Mouse (Mus musculus) heart, adult 18-20 months (tissue): Measurements from ENCODE around the gene Ccdc60. TPM values are rescaled to one million over a fixed set of nuclear protein-coding genes. Genes with fewer than 3 reads are reported as not detected.
"Not testable (repeated sequence)": the region's sequence is repeated elsewhere in the genome, so short reads cannot be mapped to it uniquely, and the experiment has no call there.

Experiments
- DNase-seq, 2 experiments: peaks; one replicate each; pipeline ENCODE4 v3.0.0; 2021 to 2022; ENCODE audit warnings: mixed read lengths in 1 of 2
- total RNA-seq, 2 experiments: library from RNA; stranded (reverse); gene quantifications; 2 replicates each; pipeline ENCODE4 v1.2.3; 2021

Gene Ccdc60
- total RNA-seq, 2 experiments from 2014 or later: 0.08 TPM; not detected in 1

DNA sequence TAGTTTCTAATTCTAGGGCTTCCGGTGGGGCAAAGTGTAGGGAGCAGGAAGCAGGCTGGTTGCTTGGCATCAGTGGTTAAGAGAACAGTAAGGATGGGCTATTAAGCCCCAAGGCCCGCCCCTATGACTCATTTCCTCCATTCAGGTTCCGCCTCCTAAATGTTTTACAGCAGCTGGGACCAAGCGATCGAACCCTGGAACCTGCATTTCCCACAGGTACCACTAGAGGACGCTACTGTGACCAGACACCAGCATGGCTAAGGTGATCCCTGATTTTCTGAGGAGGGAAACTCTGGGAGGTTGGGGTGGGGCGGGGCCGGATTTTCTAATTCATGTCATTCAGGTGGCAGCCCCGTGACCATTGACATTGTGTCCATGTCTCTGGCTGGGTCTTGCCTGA lies 96.1 kb downstream of the Ccdc60 start:
- DNase-seq: no peak

DNA sequence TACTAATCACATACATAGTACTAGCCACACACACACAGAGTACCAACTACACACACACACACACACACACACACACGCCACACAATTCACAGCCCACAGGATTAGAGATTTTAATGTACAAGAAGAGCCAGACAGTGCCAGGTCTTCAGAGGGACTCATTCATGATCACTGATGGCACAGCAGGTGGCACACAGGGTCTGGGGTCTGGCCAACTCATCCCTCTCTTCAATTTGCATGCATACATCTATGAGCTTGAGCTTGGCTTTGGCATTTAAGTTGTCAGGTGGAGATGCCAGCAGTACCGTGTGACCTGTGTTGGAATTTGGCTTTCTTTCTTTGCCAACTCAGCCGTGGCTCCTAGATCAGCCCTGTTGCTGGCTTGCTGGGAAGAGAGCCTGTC lies 97.2 kb downstream of the Ccdc60 start:
- DNase-seq: no peak

DNA sequence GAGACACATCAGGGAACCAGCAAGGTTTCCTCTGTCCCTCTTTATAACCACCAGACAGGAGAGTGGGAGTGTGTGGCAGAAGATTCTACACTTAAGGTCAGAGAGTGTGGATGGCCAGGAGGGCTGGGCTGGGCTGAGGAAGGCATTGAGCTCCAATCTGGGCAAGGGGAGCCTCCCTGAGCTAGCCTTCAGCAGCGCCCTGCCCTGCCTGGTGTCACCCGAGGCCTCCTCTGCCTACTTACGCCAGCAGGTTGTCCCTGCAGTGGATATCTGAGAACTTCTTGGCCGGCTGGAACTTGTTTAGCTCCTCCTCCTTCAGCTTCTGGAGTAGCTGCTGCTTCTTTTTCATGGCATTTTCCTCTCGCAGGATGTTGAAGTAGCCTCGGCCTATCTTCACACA lies 99.0 kb downstream of the Ccdc60 start:
- DNase-seq: no peak

DNA sequence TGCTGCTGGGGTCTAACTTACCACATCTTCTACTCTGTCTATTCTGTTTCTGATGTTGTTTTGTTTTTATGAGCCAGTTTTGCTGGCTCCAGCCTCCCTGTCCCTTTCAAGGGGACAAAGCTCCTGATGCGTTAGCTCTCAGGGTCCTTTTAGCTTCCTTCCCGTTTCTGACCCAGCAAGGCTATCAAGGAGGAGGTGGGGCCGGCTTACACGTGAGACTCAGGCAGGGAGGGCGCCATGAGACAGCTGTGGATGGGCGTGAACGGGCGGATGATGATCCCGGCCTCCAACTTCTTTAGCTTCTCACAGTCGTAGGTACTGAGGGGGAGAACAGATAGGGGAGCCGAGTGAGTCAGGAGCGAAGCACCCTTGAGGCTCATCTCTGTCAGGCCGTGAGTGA lies 108.2 kb downstream of the Ccdc60 start:
- no peak for DNase-seq

DNA sequence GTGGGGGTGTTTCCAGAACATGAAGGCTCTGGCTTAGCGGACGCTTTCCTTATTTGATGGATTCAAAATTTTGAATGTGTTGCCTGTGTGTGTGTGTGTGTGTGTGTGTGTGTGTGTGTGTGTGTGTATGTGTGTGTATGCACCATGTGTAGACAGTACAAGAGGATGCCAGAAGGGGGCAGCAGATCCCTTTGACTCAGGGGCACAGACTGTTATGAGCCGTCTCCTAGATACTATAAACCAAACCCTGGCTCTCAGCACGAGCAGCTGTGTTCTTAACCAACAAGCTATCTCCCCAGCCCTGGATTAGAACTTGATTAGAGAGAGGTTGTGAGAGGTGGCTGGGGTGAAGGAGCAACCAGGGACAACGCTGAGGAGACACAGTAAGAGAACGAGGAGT lies 117.1 kb downstream of the Ccdc60 start:
- no peak for DNase-seq

DNA sequence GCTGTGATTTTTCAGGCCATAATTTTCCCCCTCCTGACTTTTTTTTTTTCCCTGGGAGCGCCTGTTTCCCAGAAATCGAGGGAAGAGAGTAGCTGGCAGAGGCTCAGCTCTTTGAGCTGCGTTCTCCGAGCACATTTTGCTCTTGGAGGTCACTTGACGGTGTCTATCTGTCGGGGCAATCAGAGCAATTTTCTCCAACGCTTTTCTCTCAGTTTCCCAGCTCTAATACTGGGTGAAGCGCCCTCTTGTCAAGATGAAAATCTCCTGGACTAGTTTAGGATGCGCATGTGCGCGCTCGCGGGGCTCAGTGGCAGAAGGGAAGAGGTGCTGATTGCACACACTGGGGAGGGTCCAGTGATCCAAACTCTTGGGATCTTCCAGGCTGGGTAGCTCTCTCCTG lies 121.8 kb downstream of the Ccdc60 start:
- DNase-seq: no peak

DNA sequence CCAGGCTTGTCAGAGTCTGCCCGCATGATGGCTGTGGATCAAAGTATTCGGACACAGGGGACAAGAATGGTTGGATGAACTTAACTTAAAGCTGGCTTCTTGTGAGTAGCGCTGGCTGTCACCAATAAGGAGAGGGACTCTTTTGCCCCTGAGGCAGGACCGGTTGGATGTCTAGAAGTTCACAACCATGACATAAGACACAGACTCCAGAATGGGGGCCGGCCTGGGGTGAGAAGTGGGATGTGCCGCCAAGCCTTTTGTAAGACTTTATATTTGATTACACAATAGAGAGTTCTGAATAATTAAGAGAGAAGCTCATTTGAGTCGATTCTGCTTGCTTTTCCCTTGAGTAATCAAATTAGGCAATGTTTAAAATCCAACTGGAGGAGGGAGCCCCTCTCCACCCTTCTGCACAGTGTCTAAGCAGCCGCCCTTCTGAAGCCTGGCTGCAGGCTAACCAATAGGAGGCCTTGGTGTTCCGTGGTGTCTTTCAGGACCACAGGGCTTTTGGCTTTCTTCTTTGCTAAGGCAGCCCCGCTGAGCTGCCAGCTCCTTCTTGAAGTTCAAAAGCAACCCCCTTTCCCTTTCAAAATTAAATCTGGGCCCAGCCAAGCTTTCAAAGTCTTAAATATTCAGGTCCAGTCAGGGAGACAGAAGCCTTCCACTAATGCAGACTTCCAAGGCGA lies 123.4 kb downstream of the Ccdc60 start:
- no peak for DNase-seq

DNA sequence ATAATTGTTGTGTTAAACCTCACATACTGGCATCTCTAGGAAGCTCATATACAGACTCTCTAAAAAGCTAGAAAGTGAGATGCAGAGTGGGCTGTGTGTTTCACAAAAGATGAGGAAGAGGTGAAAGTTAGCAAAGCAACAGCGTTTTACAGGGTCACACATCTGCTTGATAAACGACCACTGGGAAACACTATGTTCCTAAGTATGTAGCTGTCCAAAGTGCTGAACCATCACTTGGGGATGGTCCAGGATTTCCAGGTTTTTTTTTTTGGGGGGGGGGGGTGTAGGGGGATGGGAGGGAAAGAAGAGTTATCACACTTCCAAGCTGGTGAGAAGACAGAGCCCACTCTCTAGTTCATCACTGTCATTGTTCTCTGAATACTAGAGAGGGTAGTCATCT lies 134.0 kb downstream of the Ccdc60 start:
- DNase-seq: no peak

DNA sequence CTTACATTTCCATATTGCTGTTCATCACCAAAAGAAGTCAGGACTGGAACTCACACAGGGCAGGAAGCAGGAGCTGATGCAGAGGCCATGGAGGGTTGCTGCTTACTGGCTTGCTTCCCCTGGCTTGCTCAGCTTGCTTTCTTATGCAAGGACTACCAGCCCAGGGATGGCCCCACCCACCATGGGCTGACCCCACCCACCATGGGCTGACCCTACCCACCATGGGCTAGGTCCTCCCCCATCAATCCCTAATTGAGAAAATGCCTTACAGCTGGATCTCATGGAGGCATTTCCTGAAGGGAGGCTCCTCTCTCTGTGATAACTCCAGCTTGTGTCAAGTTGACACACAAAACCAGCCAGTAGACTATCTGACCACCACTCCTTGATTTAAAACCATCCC lies 142.3 kb downstream of the Ccdc60 start:
- not testable (repeated sequence) for DNase-seq

DNA sequence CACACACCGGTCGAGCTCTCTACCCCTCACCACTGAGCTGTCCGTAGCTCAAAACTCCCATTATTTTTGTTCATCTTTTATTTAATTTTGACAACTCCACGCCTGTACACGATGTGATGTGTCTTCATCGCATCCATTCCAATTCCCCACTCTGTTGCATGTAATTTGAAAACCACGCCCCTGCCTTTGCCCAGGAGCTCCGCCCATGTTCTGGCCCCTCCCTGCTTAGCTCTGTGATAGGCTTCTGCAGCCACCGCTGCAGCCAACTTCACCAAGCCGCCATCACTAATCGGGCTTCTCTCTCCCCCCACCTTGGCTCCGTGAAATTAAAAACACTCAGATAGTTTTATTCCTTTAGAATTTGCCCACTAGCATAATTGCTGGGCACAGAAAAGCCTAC lies 144.1 kb downstream of the Ccdc60 start:
- DNase-seq: no peak

DNA sequence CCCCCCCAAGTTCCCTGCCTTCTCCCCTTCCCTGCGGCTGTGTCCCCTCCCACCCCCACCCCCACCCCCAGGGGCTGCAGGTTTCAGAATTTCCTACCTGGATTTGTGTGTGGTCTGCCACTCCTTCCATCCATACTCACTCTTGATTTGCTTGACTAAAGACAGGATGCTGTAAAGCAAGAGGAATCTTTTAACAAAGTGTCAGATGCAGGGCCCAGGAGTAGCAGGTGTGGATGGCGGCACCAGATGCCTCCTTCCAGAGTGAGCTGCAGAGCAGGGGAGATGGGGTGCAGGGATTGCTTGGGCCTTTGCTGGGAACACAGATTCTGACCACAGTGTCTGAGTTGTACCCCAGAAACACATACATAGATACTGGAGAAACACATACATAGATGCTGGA lies 148.1 kb downstream of the Ccdc60 start:
- DNase-seq: no peak

DNA sequence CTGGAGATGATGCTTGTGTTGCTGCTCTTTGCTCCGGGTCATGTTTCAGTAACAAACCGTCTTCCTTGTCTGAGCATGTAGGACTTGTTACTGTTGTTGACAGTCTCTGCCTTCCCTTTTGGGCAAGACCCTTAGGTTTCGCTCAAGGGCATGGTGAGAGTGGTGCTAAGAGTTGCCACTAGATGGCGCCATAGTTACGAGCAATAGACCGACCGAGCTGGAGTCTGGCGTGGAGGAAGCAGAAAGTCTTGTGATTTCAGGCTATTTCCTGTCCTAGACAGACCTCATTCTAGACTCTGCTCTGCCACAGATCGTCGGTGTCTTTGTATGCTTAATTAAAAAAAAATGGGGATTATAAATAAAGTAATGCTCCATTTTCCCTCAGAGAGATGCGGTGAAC lies 165.4 kb downstream of the Ccdc60 start:
- peak; percentile 62 to 77 for DNase-seq

DNA sequence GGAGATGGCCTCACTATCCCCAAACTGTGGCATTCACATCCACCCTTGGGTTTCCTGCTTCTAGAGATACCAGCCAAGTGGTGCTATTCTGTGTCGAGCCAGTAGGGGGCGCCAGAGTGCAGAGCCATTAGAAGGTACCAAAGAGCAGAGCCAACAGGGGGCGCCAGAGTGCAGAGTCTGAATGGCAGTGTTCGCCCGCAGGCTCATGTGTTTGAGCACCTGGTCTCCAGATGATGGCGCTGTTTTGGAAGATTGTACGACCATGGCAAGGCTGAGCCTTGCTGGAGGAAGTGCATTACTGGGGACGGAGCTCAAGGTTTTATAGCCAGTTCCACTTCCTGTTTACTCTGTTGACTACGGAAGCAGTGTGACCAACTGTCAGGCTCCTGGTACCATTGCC lies 172.2 kb downstream of the Ccdc60 start:
- peak in 1 of 2 experiments; percentile 13 for DNase-seq

DNA sequence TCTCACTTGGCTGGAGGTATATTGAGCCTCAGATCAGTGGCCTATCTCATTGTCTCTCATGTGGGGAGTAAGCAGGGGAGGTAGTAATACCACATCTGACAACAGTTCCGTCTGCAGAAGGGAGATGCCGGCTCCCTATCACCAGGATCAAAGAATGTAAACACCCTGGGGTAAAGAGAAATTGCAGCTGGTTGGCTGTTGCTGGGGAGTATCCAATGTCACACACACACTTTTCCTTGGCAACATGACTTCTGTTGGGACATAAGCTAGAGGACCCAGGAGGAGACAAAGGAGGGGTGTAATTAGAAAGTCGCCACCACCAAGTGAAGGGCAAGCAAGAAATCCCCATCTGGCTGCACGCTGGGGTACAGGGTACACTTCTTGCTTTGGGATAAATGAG lies 172.7 kb downstream of the Ccdc60 start:
- no peak for DNase-seq

DNA sequence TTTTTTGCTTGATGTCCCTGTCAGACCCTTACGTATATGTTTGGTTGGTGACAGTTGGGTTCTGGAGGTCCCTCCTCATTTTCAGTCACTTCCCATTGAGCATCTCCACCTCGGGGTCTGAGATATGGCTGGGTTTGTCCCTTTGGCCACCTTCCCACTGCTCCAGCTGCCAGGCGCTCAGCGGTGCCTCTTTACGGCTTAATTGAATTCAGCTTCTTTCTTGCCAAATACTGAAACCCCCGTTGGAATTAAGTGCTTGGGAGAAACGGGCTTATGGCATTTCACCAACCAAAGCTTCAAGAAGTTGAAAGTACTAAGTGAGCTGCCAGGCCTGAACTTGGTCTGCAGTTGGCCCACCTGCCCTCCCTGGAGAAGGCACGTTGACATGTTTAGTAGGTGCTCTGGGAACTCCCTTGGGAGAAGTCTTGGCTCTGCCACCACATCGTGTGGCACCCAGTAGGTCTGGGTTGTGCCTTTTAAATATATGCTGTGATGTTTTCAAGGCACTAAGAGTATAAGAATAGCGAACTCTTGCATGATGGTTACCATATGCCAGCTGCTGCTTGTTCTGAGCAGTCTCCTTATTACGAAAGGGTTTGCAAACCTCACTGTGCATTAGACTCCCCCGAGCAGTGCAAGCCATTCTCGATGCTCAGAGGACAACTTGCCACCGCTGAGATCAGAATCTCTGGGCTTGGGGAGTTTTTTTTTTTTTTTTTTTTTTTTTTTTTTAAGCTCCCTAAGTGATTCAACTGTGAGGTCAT lies 173.5 kb downstream of the Ccdc60 start:
- no peak for DNase-seq

DNA sequence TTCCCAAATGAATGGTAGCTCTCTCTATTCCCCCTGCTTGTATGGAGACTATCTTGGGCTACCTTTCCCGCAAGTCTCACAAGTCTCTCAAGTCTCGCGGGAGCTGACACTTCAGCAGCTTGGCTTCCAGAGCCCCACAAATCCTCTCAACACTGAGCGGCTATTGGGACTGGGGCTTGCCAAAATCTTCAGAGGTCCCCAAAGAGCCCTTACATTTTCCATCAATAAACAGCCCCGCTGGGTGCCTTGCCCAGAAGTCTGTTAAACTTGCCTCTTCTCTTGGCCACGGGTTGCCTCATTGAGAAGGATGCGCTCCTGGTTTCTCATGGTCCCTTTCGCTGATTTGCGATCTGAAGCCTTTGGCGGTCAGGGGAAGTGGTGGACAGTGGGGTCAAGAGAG lies 180.1 kb downstream of the Ccdc60 start:
- DNase-seq: no peak

DNA sequence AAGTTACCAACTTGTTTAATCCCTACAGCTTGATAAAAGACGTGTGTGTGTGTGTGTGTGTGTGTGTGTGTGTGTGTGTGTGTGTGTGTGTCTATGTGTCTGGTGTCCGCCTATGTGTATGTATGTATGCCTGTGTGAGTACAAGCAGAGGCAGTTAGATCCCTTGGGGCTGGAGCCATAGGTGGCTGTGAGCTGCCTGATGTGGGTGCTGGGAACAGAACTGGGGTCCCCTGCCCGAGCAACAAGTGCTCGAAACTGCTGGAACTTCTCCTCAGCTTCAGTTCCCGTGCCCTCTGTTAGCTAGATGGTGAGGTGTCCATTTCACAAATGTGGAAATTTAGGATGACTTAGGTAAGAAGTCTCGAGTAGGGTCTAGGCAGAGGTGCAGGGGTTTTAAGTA lies 204.6 kb downstream of the Ccdc60 start:
- DNase-seq: no peak

DNA sequence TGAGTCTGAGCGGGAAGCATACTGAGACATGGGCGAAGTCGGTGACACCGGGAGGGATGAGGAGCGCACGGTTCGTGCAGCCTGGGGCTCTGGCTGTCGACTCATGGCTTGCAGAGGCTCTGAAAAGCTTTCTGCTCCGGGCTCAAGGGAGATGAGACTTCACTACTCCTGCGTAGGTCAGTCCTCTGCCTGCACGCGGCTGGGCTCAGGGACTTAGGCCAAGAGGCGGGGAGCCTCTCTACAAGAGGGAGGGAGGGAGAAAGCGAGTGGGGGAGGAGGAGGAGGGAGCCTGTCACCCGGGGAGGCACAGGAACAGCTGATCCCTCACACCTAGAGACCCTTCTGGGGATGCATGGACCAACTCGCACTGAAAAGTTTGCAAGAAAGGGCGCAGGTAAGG lies 205.7 kb downstream of the Ccdc60 start, which contains the start of gene Tmem233:
Tmem233 (minus strand) TSS at position 164 of the 400 bp plus-strand sequence.
- no peak for DNase-seq

DNA sequence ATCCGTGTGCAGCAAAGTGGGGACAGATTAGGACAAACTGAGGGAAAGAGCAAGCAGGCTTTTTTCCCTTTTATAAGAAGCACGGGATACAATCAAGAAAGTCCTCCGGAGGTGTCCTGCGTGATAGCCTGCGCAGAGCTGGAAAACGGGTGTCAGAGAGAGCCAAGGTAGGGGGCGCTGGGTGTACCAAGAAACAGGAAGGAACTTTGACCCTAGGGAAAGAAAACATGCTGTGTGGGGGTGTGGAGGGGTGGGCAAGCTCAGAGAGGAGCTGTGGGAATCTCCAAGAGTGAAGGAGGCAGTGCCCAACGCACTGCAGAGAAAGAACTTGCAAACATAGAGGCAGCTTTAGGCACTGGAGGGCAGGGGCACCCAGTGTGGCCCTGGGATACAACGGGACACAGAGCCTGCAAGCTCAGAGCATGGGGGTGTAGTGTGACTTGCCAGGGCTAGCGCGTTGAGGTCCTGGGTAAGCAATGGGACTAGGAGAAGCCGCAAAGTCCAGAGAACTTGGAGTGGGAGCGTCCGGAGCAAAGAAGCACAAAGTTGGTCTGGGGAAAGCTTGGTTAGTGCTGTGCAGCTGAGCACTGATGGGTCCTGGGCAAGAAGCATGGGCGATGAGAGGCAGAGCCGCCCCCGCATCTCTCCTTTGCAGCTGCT lies 206.4 kb downstream of the Ccdc60 start:
- DNase-seq: no peak

DNA sequence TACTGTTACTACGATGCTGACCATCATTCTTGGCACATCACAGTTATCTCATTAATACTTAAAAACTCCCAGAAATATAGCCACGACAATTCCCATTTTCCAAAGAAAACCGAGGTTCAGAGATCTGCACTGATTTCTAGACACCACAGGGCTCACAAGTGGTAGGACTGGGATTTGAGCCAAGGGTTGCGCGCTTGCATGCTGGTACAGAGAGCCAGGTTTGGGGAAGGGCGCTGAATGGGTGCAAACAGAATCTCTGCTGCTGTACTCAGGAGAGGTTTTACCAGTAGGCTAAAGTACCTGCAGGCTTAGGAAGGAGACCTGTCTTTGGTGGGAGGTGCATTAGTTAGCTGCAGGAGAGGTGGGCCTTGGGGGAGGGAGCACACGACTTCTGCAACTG lies 207.2 kb downstream of the Ccdc60 start:
- no peak for DNase-seq

DNA sequence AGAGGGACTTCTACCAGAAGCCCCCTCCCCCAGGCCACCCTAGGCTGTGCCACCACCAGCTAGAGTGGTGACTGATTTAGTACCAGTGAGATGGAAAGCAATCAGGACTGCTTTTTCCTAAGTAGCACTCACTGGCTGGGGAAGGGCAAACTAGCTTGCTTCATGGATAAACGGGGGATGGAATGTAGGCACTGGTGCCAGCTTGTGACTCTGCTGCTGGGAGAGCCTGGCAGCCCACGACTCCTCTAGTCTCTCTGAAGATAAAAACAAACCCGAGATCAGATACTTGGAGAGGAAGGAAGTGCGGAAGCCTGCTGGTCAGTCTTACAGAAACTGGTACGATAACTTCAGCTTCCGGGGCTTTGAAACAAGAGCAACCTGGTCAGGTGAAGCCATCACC lies 208.0 kb downstream of the Ccdc60 start:
- no peak for DNase-seq
